Mouse (Mus musculus) stomach, postnatal 0 days (tissue): ENCODE measurements around the gene Cenpe.

ENCODE experiments used
- CTCF ChIP-seq: IDR thresholded peaks from 2 replicates; pipeline ENCODE4 v1.5.1; 2016; ENCODE audit warnings: antibody characterized with exemption, low read depth, mild to moderate bottlenecking, moderate library complexity
- EP300 ChIP-seq: optimal IDR thresholded peaks from 2 replicates; pipeline ENCODE3; 2016; ENCODE audit warnings: antibody characterized with exemption

DNA sequence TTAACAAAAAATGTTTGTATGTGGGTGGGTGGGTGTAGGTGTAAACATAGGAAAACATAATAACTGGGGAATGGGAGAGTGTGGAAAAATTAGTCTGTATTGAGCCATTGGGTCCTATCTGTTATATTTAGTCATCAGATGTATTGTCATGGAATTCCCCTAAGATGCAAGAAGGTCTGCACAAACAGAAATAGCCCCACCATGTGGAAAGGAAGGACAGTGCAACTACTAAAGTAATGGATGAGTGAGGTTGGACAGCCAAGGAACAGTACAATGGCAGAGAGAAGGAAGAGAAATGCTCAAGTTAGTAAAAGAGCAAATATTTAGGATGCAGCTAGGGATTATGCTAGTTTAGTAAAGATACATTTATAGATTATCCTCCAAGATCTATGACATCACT lies 33.4 kb downstream of the Cenpe start:
- TF ChIP-seq CTCF = peak; percentile 70
- TF ChIP-seq EP300 = no peak
